Mouse (Mus musculus) urinary bladder, postnatal 10 days (tissue): ENCODE results near the gene Dock1.

ENCODE experiments used
- DNase-seq: peaks from one replicate; pipeline ENCODE4 v3.0.0; 2022; ENCODE audit warnings: low spot score

Dock1 gene

DNA sequence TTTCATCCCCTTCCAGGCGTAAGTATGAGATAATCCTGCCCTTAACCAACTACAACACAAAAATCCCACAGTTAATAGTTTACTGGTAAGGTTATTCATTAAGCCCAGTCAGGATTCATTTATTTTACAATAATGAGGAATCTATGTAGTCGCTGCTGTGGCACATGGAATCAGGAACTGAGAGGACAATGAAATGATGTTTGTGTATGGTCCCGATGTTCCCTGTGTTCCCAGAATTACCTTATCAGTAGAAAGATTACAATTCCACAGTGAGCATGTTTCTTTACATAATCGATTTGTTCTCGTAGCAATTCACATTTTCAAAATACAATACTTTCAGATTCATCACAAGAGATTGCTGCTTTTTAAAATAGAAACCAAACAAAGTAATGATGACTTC, 83.0 kb downstream of the Dock1 start:
- DNase-seq = no peak

DNA sequence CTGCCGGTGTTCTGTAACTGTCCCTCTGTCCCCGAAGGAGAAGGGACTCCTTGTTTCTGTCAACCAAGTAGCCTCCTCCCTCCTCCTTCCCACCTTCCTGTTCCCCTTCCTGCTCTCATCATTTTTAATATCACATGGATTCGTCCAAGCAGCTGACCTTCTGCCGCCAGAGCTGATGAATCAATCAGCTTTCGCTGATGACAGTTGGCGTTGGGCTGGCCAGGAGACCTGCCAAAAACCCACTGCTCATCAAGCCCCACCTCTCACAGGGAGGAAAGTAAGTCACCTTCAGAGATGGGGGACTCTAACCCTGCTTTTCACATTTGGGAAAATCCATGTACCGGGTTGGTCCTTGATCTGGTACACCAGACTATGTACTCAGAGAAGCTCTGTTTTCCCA, 87.2 kb downstream of the Dock1 start:
- no peak for DNase-seq

DNA sequence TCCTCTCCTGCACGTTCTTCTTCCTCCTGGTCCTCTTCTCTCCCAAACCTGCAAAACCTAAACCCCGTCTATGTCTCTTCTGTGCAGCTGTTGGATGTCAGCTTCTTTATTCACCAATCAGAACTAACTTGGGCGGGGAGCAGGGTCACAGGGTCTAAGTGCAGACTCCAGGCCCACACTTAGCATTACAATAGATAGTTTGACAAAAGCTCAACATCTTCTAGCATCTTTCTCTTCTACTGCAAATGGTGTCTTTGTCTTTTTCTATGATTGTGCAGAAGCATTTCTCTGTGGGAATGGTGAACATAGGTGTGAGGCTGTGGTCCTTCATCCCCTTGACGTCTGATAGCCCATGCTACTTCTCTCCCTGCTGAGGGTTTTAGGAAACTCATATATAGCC, 91.3 kb downstream of the Dock1 start:
- DNase-seq = no peak

DNA sequence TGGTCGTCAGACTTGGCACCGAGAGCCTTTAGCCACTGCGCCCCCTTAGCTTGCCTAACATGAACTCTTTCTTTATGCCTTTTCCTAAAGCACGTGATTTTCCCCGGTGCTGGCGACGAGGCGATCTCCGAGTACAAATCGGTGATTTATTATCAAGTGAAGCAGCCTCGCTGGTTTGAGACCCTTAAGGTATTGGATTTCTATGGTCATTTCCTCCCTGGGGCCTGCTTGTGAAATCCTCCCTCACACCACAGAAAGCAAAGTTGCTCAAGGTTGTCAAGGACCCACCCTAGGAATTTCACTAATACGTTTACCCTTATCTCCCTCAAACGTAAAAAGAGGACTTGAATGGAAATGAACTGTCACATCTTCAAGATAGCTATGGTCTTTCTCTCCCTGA, 94.7 kb downstream of the Dock1 start:
- DNase-seq = no peak

DNA sequence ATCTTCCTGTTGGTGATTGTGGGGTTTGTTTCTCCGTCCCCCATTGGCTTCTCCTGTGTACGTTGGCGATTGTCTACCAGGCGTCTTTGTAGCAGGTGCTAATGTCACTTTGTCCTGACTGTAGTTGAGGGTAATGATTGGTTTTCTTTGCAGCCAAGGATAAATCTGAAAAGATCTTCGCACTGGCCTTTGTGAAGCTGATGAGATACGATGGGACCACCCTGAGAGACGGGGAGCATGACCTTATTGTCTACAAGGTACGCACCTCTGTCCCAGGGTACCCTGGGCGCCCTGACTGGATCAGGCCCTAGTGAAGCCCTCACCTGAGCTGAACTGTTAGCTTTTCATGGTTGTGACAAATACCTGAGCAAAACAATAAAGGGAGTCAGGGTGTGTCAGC, 100.9 kb downstream of the Dock1 start:
- DNase-seq = no peak

DNA sequence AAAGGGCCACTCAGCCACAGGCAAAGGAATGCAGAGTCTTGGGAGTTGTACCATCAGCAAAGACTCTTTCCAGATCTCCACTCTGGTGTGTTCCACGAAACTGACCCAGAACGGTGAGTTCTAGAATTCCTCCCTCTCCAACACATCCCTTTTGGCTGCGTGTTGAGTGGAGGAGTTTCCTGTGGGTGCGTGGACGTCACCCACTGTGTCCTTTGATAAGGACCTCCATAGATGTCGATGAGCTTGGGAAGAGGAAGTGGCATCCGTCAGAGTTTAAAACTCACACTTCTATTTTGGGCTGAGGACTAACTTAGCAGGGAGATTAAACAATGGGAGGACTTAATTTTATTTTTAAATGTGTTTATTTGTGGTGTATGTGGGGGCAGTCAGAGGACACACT, 101.9 kb downstream of the Dock1 start:
- no peak for DNase-seq

DNA sequence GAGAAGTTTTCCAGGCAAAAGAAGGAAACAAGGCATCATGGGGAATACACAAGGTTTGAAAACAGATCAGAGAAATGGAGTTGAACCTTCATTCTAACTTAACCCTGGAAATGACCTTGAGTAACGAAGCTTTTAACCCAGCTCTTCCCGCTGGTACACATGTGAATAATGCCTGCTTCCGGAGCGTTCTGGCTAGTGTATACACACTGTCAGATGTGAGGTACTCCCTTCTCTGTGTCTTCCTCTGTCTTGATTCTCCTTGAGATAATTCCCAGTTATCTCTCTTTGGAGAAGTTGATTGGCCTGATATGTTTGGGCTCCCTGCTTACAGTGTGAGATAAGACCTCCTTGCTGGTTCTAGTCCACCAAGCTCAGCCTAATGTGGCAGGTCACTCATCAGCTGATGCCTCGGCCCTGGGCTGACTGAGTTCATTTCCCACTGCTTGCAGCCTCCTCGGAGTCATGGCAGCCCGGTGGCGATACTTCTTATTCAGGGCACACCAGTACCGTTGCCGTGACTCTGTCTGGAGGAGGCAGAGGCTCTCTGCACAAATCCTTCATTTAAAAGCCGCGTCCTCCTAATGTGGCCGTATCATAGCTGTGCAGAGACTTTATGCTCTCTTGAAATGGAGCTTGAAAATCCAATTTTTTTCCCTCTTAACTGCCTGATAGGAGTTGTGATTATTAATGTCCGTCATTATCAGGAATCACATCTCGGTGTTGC, 102.6 kb downstream of the Dock1 start:
- DNase-seq = no peak

DNA sequence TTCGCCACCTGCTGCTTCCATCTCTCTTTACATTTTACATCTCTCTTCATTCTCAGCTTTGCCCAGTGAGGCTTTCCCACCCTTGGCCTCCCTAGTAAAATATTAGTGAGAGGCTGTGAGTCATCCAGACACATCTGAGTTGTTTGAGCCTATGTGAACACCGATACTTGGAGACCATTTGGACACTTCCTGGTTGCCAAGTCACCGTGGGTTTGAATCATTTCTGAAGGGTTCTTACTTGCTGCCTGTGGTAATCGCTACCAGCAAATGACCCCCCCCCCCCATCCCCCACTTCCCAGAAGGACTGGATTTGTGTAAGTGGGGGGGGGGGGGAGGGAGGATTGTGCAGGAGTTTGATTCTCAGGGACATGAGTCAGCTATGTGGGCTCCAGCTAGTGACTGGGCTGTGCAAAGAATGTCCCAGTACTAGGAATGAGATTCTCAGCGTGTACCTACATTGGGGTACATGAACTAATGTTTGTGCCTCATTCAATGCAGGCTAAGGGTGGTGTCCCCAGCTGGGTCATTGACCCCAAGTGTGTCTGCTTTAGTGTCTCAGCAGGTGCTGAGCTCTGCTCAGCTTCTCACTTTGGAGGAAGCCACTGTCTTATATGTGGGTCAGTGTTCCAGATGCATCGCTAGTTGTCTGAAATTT, 103.4 kb downstream of the Dock1 start:
- DNase-seq = no peak

DNA sequence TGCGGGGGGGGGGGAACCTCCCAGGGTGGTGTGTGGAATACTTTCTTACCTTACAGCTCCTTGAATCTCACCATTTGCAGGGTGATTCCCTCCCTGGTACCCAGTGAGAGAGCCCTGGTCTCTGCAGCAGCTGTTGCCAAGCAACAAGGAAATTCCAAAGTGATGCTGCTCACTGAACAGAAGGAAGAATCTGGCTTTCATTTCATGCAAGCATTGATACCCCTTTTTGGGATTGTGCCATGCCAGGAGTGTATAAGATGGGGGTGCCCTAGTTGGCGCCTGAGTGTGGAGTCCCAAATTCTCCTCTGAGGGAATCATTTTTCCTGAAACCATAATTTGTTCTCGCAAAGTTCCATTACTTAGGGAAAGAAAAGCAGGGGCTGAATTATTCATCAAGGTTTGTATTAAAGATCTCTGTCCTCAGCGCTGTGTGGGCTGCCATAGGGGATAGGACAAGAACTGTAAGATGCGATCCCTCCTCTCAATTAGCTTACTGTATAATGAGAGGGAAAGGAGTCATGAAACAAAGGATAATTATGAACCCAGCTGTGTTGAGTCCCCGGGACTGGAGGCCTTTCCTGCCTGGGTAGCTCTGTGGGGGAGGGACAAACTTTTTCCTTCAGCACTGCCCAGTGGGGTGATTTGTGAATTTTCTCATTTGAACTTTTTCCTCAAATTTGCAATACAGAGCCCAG, 104.2 kb downstream of the Dock1 start:
- no peak for DNase-seq

DNA sequence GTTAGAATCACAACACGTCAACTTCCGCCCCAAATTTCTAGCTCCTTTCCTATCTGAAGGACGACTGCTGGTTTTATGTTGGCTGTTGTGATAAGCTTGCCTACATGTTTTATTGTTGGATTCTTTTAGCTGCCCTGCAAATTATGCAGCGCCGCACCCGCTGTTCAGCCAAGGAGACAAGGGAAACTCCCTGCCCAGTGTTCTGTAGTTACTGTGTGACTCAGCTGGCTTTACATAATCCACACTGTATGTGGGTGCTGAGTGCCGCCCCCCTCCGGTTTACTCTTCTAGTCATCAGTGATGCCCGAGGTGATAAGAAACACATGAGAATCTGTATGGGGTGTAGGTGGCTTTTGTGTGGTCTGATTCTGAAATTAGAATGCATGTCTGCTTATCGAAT, 105.2 kb downstream of the Dock1 start:
- DNase-seq = no peak

DNA sequence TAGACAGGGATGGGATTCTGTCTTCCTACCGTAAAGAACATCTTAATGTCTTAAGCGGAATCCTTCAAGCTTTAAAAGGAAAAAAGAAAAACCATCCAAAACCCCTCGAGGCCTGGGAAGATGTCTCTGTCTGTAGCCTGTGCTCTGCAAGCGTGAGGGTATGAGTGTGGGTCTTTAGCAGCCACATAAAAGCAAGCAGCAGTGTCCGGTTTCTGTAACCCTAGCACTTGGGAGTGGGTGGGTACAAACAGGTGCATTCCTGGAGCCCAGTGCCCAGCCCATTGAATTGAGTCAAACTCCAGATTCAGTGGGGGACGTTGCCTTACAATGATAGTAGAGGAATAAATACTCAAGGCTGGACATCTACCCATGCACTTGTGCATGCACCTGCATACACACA, 105.9 kb downstream of the Dock1 start:
- DNase-seq = no peak

DNA sequence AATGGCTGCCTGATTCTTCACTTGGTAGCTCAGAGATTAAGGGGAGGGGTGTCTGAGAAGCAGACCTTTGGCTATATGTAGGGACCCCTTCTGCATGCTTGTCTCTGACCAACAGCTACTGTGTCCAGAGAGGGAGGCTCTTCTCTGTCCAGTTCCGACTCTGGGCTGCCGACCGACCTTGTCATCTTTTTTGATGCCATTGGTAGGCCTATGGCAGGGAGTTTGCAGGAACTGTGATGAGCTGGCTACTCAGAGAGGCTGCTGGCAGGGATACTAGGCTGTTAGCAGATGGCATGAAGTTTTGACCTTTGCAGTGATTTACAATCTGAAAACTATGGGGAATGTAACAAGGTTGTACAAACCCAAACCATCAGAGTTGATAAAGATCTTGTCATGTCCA, 109.3 kb downstream of the Dock1 start:
- DNase-seq = no peak

DNA sequence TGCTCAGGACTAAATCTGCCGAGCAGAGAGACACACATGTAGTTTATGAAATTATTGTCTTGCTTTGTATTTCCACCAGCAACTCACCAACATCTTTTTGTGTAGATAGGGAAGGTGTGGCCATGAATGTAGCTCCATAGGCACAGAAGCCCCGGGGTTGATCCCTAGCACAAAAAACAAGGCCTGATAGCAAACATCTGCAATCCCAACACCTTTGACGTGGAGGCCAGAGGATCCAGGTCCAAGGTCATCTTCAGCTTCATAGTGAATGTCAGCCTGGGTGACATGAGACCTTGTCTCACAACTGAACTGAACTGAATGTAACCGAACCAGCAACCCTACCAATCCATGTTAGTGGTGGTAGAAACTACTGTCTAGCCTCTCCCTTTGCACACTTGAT, 116.7 kb downstream of the Dock1 start:
- DNase-seq = no peak

DNA sequence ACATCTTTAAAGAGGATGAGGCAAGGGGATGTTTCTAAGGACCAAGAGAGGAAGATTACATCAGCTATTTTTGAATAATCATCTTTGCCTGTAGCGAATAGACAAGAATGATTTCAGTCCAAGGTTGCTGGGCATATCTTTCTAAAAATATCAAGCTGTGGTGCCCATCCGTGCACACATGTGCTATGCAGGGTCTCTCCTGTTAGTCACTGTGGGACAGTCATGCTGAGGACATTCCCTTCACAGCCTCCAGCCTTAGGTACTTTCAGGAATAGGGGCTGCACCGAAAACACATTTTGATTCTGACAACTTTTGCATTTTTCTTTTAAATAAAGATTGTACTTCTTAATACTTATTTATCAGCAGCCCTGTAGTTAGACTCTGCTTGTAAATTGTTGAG, 124.4 kb downstream of the Dock1 start:
- DNase-seq = no peak

DNA sequence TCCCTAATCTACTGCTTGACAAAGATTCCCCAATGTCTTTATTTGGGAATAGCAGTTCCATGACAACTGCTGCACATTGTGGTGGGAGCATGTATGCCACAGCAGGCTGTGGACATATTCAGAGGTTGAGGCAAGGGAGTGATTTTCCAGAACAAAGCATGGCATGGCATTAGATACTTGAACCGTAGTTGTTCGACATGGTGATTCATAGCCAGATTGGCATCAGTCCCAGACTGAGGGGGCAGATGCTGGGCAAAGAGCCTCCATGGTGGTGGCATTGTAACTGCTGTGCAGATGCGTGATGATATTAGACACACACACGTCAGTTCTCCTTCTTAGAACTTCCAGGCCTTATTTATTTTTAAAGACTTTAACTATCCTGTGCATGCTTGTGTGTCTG, 129.6 kb downstream of the Dock1 start:
- no peak for DNase-seq

DNA sequence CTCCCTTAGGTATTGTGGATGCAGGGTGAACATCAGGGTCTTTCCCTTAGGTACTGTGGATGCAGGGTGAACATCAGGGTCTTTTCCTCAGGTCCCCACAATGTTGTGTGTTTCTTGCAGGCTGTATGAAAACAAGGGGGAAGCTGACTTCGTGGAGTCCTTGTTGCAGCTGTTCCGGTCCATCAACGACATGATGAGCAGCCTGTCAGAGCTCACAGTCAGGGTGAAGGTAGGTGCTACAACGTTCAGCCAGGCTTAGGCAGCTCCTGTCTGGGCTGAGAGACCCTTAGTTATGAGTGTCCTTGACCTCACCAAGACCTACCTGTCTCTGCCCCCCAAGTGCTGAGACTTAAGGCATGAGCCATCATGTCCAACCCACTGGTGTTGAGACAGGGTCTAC, 134.0 kb downstream of the Dock1 start:
- no peak for DNase-seq

DNA sequence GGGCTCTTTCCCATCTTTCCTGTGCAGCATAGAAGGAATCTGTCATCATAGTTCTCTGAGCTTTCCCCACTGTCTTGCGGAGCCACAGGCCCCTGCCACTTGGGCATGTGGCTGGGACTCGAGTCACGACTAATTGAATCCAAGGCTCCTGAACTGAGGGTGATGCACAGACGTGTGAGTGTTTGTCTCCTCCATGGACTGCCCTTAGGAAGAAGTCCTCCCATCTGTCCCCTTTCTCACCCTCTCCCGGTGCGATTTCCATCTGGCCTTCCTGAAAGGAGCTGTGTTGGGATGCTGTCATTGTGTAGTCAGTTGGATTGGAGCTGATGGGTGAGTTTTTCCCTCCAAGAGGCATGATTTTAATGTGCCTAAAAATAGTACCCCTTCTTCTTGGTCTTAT, 136.3 kb downstream of the Dock1 start:
- no peak for DNase-seq

DNA sequence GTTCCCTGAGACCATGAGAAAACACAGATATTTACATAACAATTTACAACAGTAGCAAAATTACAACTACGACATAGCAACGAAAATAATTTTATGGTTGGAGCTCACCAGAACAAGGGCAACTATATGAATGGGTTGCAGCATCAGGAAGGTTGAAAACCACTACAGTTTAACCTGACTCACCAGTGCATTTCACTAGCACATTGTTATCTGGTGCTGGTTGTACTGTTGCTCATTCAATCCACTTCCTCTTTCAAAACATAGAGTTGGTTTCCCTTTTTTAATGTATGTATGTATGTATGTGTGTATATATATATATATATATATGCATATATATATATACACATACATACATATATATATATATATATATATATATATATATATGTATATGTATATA, 138.0 kb downstream of the Dock1 start:
- DNase-seq = no peak

DNA sequence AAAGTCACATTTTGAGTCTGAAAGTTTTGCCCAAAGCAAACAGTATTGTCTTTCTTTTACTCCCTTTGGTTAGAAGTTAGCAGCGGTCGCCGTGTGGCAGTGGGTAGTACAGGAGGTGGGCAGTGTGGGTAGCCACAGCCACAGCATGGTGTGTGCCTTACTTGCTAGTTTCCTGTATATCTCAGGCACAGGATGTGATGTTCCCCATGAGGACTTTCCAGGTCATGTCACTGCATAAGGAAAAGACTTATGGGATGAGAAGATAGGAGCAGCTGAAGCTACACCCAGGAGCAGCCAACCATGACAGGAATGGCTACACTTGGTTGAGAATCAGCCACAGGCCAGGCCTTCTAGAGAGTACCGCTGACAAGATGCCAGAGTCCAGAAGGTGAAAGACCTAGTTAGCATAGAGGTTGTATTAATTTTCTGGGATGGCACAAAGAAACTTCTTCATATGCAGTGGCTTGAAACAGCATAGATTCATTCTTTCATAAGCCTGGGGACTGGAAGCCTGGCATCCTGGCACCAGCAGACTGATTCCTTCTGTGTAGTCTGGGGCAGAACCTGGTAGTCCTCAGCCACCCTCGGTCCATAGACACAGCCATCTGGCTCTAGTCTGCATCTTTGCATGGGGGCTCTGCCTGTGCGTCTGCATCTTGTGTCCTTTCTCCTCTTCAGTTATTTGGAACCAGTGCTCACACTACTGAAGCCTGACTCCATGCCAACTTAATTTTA, 139.0 kb downstream of the Dock1 start:
- no peak for DNase-seq

DNA sequence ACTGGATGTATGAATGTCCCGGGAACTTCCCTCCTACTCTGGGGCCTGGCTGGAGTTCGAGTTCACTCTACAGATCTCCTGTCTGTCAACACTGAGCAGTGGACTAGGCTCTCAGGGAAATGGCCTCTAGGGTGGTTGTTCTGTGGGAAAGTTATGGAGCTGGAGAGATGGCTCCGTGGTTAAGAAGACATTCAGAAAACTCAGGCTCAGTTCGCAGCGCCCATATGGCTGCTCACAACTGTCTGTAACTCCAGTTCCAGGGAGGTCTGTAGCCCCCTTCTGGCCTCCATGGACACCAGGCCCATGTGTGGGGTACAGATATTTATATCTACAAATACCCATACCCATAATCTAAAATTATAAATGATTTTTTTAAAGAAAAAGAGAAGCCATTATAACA, 148.0 kb downstream of the Dock1 start:
- no peak for DNase-seq

DNA sequence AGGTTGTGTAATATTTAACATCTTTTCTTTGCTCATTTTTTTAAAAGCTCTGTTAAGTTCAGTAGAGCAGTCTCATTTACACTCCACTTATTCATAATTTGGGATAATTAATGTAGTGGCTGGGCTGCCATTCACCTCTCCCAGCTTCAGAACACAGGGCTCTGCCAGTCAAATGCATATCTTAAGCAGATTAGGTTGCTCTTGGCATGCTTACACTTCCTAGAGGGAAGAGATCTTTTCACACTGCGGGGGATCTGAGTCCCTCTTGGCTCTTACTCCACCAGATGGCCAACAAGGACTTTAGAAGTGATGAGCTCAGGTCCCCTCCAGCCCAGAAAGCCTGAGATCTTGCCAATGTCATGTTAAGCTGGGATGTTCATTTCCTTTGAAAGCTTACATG, 150.8 kb downstream of the Dock1 start:
- no peak for DNase-seq

DNA sequence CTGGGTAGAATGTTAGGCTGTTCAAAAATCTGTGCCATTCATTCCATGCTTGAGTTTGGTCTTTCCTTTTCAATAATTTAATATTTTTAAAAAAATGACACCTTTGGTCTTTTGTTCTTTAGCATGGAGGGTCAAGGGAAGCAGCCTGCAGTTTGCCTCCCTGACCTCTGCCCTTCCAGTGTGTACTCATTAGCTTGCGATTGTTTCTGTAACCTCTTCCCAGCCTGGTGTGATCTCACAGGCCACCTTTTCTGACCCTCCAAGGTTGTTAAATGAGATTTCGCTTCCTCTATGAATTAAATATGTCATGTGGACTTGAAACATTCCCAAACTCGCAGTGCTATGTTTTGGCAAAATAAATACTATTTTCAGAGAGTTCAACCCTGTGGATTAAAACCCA, 151.6 kb downstream of the Dock1 start:
- DNase-seq = no peak

DNA sequence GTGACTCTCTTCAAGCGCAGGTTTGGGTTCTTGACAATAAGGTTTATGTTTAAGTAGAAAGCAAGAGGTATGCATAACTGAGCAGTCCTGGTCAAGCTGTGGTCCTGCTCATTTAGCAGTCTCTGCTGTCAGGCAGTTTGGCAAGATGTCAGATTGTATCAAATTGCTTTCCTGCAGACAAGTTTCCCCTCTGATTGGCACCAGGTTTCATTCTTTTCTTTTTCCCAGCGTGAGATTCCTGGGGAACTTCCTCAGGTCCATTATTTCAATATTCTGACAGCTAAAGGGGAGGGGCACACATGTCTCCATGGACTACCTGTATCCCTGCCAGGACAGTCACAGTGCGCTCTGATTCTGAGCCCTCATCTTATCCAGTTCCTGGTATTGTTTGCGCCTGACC, 153.4 kb downstream of the Dock1 start:
- no peak for DNase-seq
